Mouse (Mus musculus) ES-E14 (cell line): Measurements from ENCODE around the gene Golga7b.

ENCODE experiments used
- CHD2 ChIP-seq: IDR thresholded peaks from 2 replicates; pipeline ENCODE4 v1.6.1; 2014; ENCODE audit warnings: mild to moderate bottlenecking, low read depth, low read length, inconsistent platforms
- HCFC1 ChIP-seq: IDR thresholded peaks from 2 replicates; pipeline ENCODE4 v1.6.1; 2012; ENCODE audit warnings: low read length, inconsistent platforms, borderline replicate concordance; ENCODE audit not compliant: insufficient read depth
- MAFK ChIP-seq: IDR thresholded peaks from 2 replicates; pipeline ENCODE4 v1.6.1; 2014; ENCODE audit warnings: mild to moderate bottlenecking, low read depth, low read length, inconsistent platforms; ENCODE audit not compliant: insufficient read depth
- ZC3H11A ChIP-seq: IDR thresholded peaks from 2 replicates; pipeline ENCODE4 v1.6.1; 2012; ENCODE audit warnings: low read depth, mild to moderate bottlenecking, inconsistent platforms, low read length, borderline replicate concordance

DNA sequence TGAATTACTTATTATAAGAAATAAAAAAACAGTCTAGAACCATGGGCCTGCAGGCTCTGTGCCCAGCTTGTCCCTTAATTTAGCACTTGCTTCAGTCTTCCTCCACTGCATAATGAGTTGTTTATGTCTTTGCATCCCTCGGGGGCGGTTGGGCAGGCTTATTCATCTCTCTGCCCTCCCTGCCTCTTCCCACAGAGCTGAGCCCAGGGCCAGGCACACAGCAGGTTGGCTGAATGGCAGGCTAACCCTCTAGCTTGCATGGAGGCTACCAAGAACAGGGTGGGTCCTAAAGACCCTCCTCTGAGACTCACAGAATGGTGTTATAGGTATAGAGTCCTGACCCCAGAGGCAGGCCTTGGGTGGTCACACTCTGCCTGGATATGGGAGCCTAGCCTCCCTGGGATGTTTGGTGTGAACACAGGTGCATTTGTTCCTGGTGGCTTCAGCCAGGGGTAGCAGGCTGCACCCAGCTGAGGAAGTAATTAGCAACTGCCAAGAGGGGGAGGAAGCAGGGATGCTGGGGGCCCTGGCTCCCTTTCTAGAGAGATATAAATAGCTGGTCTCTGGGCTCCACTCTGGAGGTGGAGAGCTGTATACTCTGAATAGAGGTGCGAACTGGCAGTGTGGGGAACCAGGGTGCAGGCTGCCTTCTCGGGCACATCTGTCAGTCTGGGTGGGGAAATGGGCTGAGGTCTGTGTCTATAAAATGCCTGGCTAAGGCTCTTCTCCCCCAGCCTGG lies 9.6 kb upstream of the Golga7b start:
- TF ChIP-seq ZC3H11A (no peak), HCFC1 (no peak), CHD2 (no peak), MAFK (no peak)
